Mouse (Mus musculus) NIH3T3 (cell line): ENCODE data around the gene Rpl26.
"Not testable (repeated sequence)": the region's sequence is repeated elsewhere in the genome, so short reads cannot be mapped to it uniquely, and the experiment has no call there.

ENCODE experiments used
- DNase-seq: peaks from one replicate; pipeline ENCODE4 v3.0.0-alpha.2; 2012; ENCODE audit warnings: low read depth

Gene Rpl26

GRCm38 (mm10) chr11:68914566-68914965 is 13.2 kb downstream of the Rpl26 start:
- no peak for DNase-seq

GRCm38 (mm10) chr11:68923191-68923590 is 21.8 kb downstream of the Rpl26 start:
- DNase-seq = no peak

- no peak for DNase-seq
These were observed 23.4 kb downstream of the Rpl26 start for GRCm38 (mm10) chr11:68924749-68925148.

- DNase-seq = no peak
These were observed 25.6 kb downstream of the Rpl26 start, which contains the start of gene Odf4 for GRCm38 (mm10) chr11:68926981-68927380. Gene Odf4 (minus strand): TSS chr11:68927081.

- no peak for DNase-seq
These were observed 28.6 kb downstream of the Rpl26 start for GRCm38 (mm10) chr11:68929947-68930346.

- DNase-seq = no peak
These were observed 32.6 kb downstream of the Rpl26 start for GRCm38 (mm10) chr11:68933885-68934507.

- not testable (repeated sequence) for DNase-seq
These were observed 35.6 kb downstream of the Rpl26 start for GRCm38 (mm10) chr11:68936951-68937350.

GRCm38 (mm10) chr11:68939451-68940304 is 38.3 kb downstream of the Rpl26 start:
- DNase-seq = peak; percentile 94

GRCm38 (mm10) chr11:68940516-68940915 is 39.1 kb downstream of the Rpl26 start:
- no peak for DNase-seq

GRCm38 (mm10) chr11:68942731-68943130 is 41.3 kb downstream of the Rpl26 start:
- no peak for DNase-seq

- no peak for DNase-seq
These were observed 43.9 kb downstream of the Rpl26 start for GRCm38 (mm10) chr11:68945245-68945644.

GRCm38 (mm10) chr11:68946001-68946400 is 44.6 kb downstream of the Rpl26 start:
- DNase-seq = peak; percentile 85

GRCm38 (mm10) chr11:68946806-68947440 is 45.5 kb downstream of the Rpl26 start:
- peak; percentile 93 for DNase-seq

- DNase-seq = peak; percentile 29
These were observed 46.2 kb downstream of the Rpl26 start for GRCm38 (mm10) chr11:68947542-68947993.

GRCm38 (mm10) chr11:68953903-68954302 is 52.5 kb downstream of the Rpl26 start:
- DNase-seq = no peak

GRCm38 (mm10) chr11:68954408-68954807 is 53.0 kb downstream of the Rpl26 start:
- DNase-seq = no peak

- no peak for DNase-seq
These were observed 54.1 kb downstream of the Rpl26 start for GRCm38 (mm10) chr11:68955473-68955872.

- no peak for DNase-seq
These were observed 54.7 kb downstream of the Rpl26 start for GRCm38 (mm10) chr11:68956107-68956506.
